Mouse (Mus musculus): ENCODE results near the gene Ptbp1. TPM values are rescaled to one million over a fixed set of nuclear protein-coding genes. Genes with fewer than 3 reads are reported as not detected.
A peak's percentile ranks its signal among the peaks of the same experiment; 100 is the strongest.
"Not testable (repeated sequence)": the region's sequence is repeated elsewhere in the genome, so short reads cannot be mapped to it uniquely, and the experiment has no call there.

Gene Ptbp1
- polyA plus RNA-seq, 1 experiment: 207 TPM

- DNase-seq (ENCODE audit: low read depth): no peak
Observed at GRCm38 (mm10) chr10:79884446-79884845, 30.2 kb downstream of the Ptbp1 start.

- not testable (repeated sequence) for DNase-seq (ENCODE audit: low read depth)
Observed at GRCm38 (mm10) chr10:79884938-79885337, 30.7 kb downstream of the Ptbp1 start.

GRCm38 (mm10) chr10:79886054-79886453, 31.8 kb downstream of the Ptbp1 start, which contains the start of gene Elane:
Gene Elane, plus strand, starts transcription at chr10:79886247.
- DNase-seq (ENCODE audit: low read depth): no peak

- no peak for DNase-seq (ENCODE audit: low read depth)
Observed at GRCm38 (mm10) chr10:79886611-79887010, 32.4 kb downstream of the Ptbp1 start.

GRCm38 (mm10) chr10:79889386-79889785, 35.2 kb downstream of the Ptbp1 start:
- DNase-seq (ENCODE audit: low read depth): no peak

DNA sequence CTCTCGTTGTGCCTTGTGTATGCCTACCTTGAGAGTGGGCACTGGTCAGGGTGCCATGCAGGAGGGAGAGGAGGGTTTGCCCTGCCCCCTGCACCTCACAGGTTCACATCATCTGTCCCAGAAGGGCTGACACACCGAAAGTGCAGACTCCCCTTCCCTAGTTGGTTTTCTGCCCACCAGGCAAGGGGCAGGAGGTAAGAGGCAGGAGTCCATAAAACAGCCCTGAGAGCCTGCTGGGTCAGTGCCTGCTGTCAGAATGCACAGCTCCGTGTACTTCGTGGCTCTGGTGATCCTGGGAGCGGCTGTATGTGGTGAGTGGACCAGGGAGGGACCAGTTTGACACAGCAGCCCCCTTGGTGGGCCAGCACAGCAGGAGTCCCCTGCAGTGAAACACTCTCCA, 36.4 kb downstream of the Ptbp1 start, which contains the start of gene Cfd:
TSS of gene Cfd (plus strand) at position 184 of the 400 bp plus-strand sequence.
- no peak for DNase-seq (ENCODE audit: low read depth)

DNA sequence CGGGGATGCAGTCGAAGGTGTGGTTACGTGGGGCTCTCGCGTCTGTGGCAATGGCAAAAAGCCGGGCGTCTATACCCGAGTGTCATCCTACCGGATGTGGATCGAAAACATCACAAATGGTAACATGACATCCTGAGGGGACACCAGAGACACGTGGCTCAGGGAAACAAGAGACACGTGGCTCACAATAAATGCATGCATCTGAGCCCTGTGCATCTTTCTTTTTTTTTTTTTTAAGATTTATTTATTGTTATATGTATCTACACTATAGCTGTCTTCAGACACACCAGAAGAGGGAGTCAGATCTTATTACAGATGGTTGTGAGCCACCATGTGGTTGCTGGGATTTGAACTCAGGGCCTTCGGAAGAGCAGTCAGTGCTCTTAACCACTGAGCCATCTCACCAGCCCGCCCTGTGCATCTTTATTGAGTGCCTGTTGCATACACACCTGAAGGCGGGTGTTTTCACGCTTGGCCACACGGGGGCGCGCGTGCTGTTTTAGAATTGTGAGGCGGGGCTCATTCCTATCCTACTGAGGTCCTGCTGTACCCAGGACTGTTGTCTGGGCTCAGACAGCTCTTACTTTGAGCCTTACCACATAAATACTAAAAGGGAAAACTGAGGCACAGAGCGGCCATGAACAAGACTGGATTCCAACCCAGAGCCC, 38.4 kb downstream of the Ptbp1 start:
- DNase-seq (ENCODE audit: low read depth): not testable (repeated sequence)

GRCm38 (mm10) chr10:79896306-79896705, 42.1 kb downstream of the Ptbp1 start:
- no peak for DNase-seq (ENCODE audit: low read depth)

- no peak for DNase-seq (ENCODE audit: low read depth)
Observed at GRCm38 (mm10) chr10:79896814-79897213, 42.6 kb downstream of the Ptbp1 start.

DNA sequence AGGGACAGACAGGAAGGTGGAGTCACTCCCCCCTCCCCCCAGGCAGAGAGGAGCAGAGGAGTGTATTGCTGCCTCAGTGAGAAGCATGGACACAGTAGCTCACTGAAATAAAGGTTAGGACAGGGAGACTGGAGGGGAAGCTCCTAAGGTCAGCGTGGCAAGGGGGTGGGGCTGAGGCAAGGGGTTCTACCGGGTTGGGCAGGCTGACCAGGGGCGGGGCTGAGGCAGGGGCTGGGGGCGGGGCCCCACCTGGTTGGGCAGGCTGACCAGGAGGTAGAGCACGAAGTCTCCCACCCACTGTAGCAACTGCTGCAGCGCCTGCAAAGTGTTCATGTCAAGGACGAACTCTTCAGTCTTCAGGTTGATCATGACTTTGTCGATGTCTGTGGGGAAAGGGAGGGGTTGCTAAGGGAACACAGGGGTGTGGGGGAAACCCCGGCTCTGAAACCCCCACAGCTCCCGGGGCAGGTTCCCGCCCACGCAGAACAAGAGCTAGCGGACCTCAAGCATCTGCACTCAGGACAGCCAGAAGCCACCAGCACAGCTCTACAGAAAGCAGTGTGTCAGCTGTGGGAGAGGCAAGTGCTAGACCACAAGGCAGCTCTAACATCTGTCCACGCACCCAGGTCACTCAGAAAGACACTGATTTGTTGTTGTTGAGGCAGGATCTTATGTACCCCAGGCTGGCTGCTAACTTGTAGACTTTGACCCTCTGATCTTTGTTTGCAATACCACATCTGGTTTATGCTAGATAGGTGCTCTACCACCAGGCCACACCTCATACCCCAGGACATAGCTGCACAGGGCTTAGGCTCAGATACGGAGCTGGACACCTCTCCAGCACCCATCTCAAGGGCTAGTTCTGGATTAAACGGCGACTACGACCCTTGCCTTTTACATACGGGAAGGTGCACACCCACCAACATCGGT, 43.4 kb downstream of the Ptbp1 start:
- no peak for DNase-seq (ENCODE audit: low read depth)

GRCm38 (mm10) chr10:79900951-79901410, 46.8 kb downstream of the Ptbp1 start:
- DNase-seq (ENCODE audit: low read depth): no peak

GRCm38 (mm10) chr10:79906712-79907111, 52.5 kb downstream of the Ptbp1 start:
- DNase-seq (ENCODE audit: low read depth): no peak

- DNase-seq (ENCODE audit: low read depth): no peak
Observed at GRCm38 (mm10) chr10:79907415-79907814, 53.2 kb downstream of the Ptbp1 start.

DNA sequence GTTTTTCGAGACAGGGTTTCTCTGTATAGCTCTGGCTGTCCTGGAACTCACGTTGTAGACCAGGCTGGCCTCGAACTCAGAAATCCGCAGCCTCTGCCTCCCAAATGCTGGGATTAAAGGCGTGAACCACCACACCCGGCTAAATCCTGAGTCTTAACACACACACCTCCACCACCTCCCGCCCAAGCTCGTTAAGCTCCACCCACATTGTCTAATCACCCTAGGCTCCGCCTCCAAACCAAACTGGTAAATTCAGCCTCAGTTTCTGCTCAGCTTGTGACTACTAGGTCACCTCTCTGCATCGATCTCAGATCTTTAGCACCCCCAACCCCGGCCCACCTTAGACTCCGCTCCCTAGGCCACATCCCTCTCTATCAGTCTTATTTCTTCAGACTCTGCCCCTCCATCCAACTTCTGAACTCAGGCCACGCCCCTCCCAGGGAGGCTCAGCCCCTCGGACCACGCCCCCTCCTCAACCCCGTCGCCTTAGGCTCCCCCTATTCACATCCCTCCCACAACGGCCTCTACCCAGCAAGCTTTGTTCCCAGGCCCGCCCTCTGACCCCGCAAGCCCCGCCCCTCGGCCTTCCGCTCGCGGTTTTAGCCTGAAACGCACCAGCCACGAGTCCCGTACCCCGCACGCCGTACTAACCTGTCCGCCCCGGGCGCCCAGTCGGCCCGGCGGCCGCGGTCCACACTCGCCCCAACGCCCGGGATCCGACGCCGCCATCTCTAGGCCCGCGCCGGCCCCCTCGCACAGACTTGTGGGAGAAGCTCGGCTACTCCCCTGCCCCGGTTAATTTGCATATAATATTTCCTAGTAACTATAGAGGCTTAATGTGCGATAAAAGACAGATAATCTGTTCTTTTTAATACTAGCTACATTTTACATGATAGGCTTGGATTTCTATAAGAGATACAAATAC, 54.2 kb downstream of the Ptbp1 start, which contains the start of gene Med16:
TSS of gene Med16 (minus strand) at position 757 of the 925 bp plus-strand sequence.
- DNase-seq (ENCODE audit: low read depth): peak; percentile 65

GRCm38 (mm10) chr10:79909092-79909922, 55.1 kb downstream of the Ptbp1 start:
- no peak for DNase-seq (ENCODE audit: low read depth)

DNA sequence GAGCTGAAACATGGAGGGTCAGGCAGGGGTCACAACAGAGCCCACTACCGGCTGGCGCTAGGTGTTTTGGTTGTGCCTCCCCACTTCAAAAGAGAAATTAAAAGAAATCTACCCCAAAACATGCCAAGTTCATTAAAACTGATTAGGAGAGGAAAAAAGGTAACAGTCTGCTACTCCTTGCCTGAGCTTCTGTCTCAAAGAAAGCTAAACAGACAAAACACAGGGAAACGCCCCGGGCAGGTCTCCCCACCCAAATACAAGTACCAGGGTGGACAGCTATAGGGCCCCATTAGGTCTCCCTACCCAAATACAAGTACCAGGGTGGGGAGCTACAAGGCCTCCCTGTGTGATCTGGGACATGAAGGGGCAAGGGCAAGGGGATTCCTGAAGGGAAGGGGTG, 56.3 kb downstream of the Ptbp1 start, which contains the start of gene Gm26602:
TSS of gene Gm26602 (plus strand) at position 301 of the 400 bp plus-strand sequence.
- no peak for DNase-seq (ENCODE audit: low read depth)

DNA sequence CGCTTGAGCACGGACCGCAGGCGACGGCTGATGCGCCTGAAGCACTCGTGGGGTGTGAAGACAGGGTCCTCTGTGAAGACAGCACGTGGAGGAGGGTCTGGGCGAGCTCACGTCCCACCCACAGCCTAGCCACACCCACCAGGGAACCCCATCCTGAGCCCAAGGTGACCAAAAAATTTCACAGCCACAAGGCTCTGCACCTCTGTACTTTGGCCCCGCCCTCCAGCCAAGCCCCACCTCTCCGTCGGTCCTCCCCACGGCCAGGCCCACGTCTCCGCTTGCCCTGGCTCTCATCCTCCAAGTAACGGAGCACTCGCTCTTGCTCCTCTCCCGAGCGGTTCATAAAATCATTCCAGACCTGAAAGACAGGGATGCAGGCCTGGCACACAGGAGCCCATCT, 58.2 kb downstream of the Ptbp1 start:
- no peak for DNase-seq (ENCODE audit: low read depth)
